Mouse (Mus musculus) urinary bladder, adult 2 months (tissue): ENCODE measurements around the gene Gm10801. TPM values are rescaled to one million over a fixed set of nuclear protein-coding genes. Genes with fewer than 3 reads are reported as not detected.
"Not testable (repeated sequence)": the region's sequence is repeated elsewhere in the genome, so short reads cannot be mapped to it uniquely, and the experiment has no call there.

Experiments used
- DNase-seq: peaks from one replicate; pipeline ENCODE4 v3.0.0; 2022; ENCODE audit warnings: low spot score
- polyA plus RNA-seq: library from polyadenylated mRNA; depleted of rRNA; stranded (reverse); fragments of >200 nt; gene quantifications from 2 replicates; pipeline ENCODE4 v1.2.3, GENCODE M21; 2012; rRNA removed

Gm10801 gene
- 0.25 TPM in 1 of 2 replicates, not detected in the other for polyA plus RNA-seq

GRCm38 (mm10) chr2:98661937-98662336 lies at the start of gene Gm10801:
TSS of gene Gm10801 (plus strand) at chr2:98662237.
- DNase-seq = not testable (repeated sequence)

GRCm38 (mm10) chr2:98667201-98667600 lies 5.2 kb downstream of the Gm10801 start, which contains the start of gene Gm10800:
TSS of gene Gm10800 (minus strand) at chr2:98667301.
- DNase-seq = not testable (repeated sequence)

GRCm38 (mm10) chr2:98697533-98697932 lies 35.5 kb downstream of the Gm10801 start:
- DNase-seq = no peak

Other genes starting within 250 kb of the Gm10801 start
- not detected in 2 replicates for gene Gm10800, start 5.1 kb downstream of the Gm10801 start, polyA plus RNA-seq